Mouse (Mus musculus): ENCODE measurements around the gene Rassf10.

GRCm38 (mm10) chr7:112917613-112918278, 36.0 kb upstream of the Rassf10 start:
- no peak for TF ChIP-seq EP300 (IDR thresholded peaks at IDR 0.05; ENCODE audit: low read depth)
- no peak for TF ChIP-seq CTCF (IDR thresholded peaks at IDR 0.05; ENCODE audit: low read depth)

Data from heart, postnatal 0 days (tissue).